Mouse (Mus musculus): ENCODE measurements at regions not wholly inside any gene's neighbourhood (a gene's known extent, or its start where the extent isn't known, plus 50 kb on each side); places are given as distances from the start of the nearest gene placed in this dataset.

DNA sequence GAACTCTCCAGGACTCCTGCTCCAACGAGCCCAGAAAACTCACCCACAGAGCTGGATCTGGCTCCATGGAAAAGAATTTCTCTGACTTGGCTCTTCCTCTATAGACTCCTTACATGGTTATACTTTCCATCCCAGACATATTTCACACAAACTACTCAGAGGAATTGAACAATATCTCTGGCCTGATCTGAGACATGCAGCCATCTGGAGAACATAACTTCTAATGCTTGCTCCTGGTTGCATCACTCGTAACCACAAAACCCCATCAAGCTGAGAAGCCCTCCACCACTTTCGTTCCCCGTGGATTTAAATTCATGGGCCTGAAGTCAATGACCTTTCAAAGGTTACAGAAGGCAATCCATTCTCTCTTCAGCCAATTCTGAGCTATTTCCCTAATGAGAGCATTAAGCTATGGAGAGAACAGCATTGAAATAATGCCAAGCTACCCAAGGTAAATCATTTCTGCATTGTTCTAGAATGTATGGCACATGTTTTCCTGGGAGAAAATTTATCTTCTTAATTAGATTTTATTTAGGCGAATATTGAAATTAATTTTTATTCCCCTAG is 294.0 kb upstream of the Acvr2a start:
- Histone ChIP-seq H3ac (ENCODE audit: control insufficient read depth, insufficient read length) (no peak overlapping the region), H3K4me3 (no peak overlapping the region), H3K27me3 (ENCODE audit: control insufficient read depth, insufficient read depth, insufficient read length) (no peaks in the 10 kb centered on the region), H3K79me2 (ENCODE audit: control insufficient read depth, insufficient read depth) (no peaks in the 10 kb centered on the region), H3K36me3 (ENCODE audit: control insufficient read depth, insufficient read depth) (no peaks in the 10 kb centered on the region), H3K4me2 (ENCODE audit: low read depth) (peak overlapping the region; percentile 41)
- TF ChIP-seq SRF (IDR thresholded peaks at IDR 0.05; ENCODE audit: control insufficient read depth, insufficient read length, low read depth) (peak; percentile 14), POLR2A (IDR thresholded peaks at IDR 0.05; ENCODE audit: insufficient read length, low read depth) (no peak), MYOD1 (IDR thresholded peaks at IDR 0.05; ENCODE audit: control insufficient read depth in 1 of 3, insufficient read length in 2 of 3, low read depth in 2 of 3) (no peak), TCF12 (IDR thresholded peaks at IDR 0.05; ENCODE audit: insufficient read depth, poor library complexity, severe bottlenecking) (peak; percentile 35), CEBPB (IDR thresholded peaks at IDR 0.05; ENCODE audit: insufficient read depth, poor library complexity, severe bottlenecking) (peak; percentile 99)

GRCm38 (mm10) chr2:48520535-48520971 is 293.4 kb upstream of the Acvr2a start:
- Histone ChIP-seq H3K79me2 (ENCODE audit: control insufficient read depth, insufficient read depth) (no peaks in the 10 kb centered on the region), H3K4me3 (no peak overlapping the region), H3K36me3 (ENCODE audit: control insufficient read depth, insufficient read depth) (no peaks in the 10 kb centered on the region), H3K4me2 (ENCODE audit: low read depth) (peak overlapping the region; percentile 41), H3K27me3 (ENCODE audit: control insufficient read depth, insufficient read depth, insufficient read length) (no peaks in the 10 kb centered on the region), H3ac (ENCODE audit: control insufficient read depth, insufficient read length) (no peak overlapping the region)
- TF ChIP-seq USF1 (IDR thresholded peaks at IDR 0.05; ENCODE audit: low read depth): no peak
- no peak for TF ChIP-seq REST (IDR thresholded peaks at IDR 0.05; ENCODE audit: insufficient read depth, insufficient read length)
- no peak for TF ChIP-seq POLR2A (IDR thresholded peaks at IDR 0.05; ENCODE audit: insufficient read length, low read depth)
- no peak for TF ChIP-seq SRF (IDR thresholded peaks at IDR 0.05; ENCODE audit: control insufficient read depth, insufficient read length, low read depth)
- TF ChIP-seq TCF3 (IDR thresholded peaks at IDR 0.05; ENCODE audit: insufficient read length, low read depth): no peak
- no peak for TF ChIP-seq CEBPB (IDR thresholded peaks at IDR 0.05; ENCODE audit: insufficient read depth, poor library complexity, severe bottlenecking)
- TF ChIP-seq MYOG (IDR thresholded peaks at IDR 0.05; ENCODE audit: control insufficient read depth in 1 of 3, insufficient read depth in 1 of 3, insufficient read length in 2 of 3, low read depth in 2 of 3): no peak
- no peak for TF ChIP-seq MYOD1 (IDR thresholded peaks at IDR 0.05; ENCODE audit: control insufficient read depth in 1 of 3, insufficient read length in 2 of 3, low read depth in 2 of 3)
- no peak for TF ChIP-seq MAX (IDR thresholded peaks at IDR 0.05; ENCODE audit: low read depth)

- Histone ChIP-seq H3K4me3 (no peak overlapping the region), H3ac (ENCODE audit: control insufficient read depth, insufficient read length) (no peak overlapping the region), H3K4me2 (ENCODE audit: low read depth) (no peak overlapping the region), H3K36me3 (ENCODE audit: control insufficient read depth, insufficient read depth) (no peaks in the 10 kb centered on the region), H3K27me3 (ENCODE audit: control insufficient read depth, insufficient read depth, insufficient read length) (no peaks in the 10 kb centered on the region), H3K79me2 (ENCODE audit: control insufficient read depth, insufficient read depth) (no peaks in the 10 kb centered on the region)
- TF ChIP-seq MYOD1 (IDR thresholded peaks at IDR 0.05; ENCODE audit: control insufficient read depth in 1 of 3, insufficient read length in 2 of 3, low read depth in 2 of 3) (no peak), POLR2A (IDR thresholded peaks at IDR 0.05; ENCODE audit: insufficient read length, low read depth) (no peak), TCF12 (IDR thresholded peaks at IDR 0.05; ENCODE audit: insufficient read depth, poor library complexity, severe bottlenecking) (no peak), CEBPB (IDR thresholded peaks at IDR 0.05; ENCODE audit: insufficient read depth, poor library complexity, severe bottlenecking) (no peak), TCF3 (IDR thresholded peaks at IDR 0.05; ENCODE audit: insufficient read length, low read depth) (no peak), USF1 (IDR thresholded peaks at IDR 0.05; ENCODE audit: low read depth) (no peak), MAX (IDR thresholded peaks at IDR 0.05; ENCODE audit: low read depth) (no peak), SRF (IDR thresholded peaks at IDR 0.05; ENCODE audit: control insufficient read depth, insufficient read length, low read depth) (no peak), POLR2AphosphoS2 (IDR thresholded peaks at IDR 0.05; ENCODE audit: insufficient read length, low read depth) (no peak), E2F4 (IDR thresholded peaks at IDR 0.05; ENCODE audit: insufficient read depth) (no peak), MYOG (IDR thresholded peaks at IDR 0.05; ENCODE audit: control insufficient read depth in 1 of 3, insufficient read depth in 1 of 3, insufficient read length in 2 of 3, low read depth in 2 of 3) (no peak), REST (IDR thresholded peaks at IDR 0.05; ENCODE audit: insufficient read depth, insufficient read length) (no peak)
Observed at GRCm38 (mm10) chr2:48535453-48535852, 278.5 kb upstream of the Acvr2a start.

DNA sequence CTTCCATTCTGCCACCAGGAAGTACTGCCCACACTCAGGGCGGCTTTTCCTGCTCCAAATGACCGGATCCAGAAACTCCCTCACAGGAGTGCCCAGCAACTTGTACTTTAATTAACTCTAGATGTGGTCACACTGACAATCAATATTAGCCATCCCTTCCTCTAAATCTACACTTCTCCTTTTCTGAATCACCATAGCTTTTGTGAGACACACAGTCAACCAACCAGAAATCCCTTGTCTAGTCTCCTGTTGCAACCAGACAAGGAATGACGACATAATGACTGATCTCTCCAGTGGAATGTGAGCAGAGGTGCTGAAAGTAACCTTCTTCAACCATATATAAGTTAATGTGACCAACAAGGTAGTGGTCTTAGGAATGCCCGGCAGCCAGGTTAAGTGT is 277.0 kb upstream of the Acvr2a start:
- H3K27me3 ChIP-seq (ENCODE audit: control insufficient read depth, insufficient read depth, insufficient read length): no peaks in the 10 kb centered on the region
- TF ChIP-seq E2F4 (IDR thresholded peaks at IDR 0.05; ENCODE audit: insufficient read depth) (no peak), TCF3 (IDR thresholded peaks at IDR 0.05; ENCODE audit: insufficient read length, low read depth) (no peak), MAX (IDR thresholded peaks at IDR 0.05; ENCODE audit: low read depth) (no peak), TCF12 (IDR thresholded peaks at IDR 0.05; ENCODE audit: insufficient read depth, poor library complexity, severe bottlenecking) (no peak), USF1 (IDR thresholded peaks at IDR 0.05; ENCODE audit: low read depth) (no peak), CEBPB (IDR thresholded peaks at IDR 0.05; ENCODE audit: insufficient read depth, poor library complexity, severe bottlenecking) (no peak)
- H3ac ChIP-seq (ENCODE audit: control insufficient read depth, insufficient read length): no peak overlapping the region
- H3K4me2 ChIP-seq (ENCODE audit: low read depth): no peak overlapping the region
- no peaks in the 10 kb centered on the region for H3K36me3 ChIP-seq (ENCODE audit: control insufficient read depth, insufficient read depth)
- no peak overlapping the region for H3K4me3 ChIP-seq
- H3K79me2 ChIP-seq (ENCODE audit: control insufficient read depth, insufficient read depth): no peaks in the 10 kb centered on the region

- H3K79me2 ChIP-seq (ENCODE audit: control insufficient read depth, insufficient read depth): no peaks in the 10 kb centered on the region
- no peaks in the 10 kb centered on the region for H3K27me3 ChIP-seq (ENCODE audit: control insufficient read depth, insufficient read depth, insufficient read length)
- no peak overlapping the region for H3ac ChIP-seq (ENCODE audit: control insufficient read depth, insufficient read length)
- H3K4me3 ChIP-seq: no peak overlapping the region
- no peaks in the 10 kb centered on the region for H3K36me3 ChIP-seq (ENCODE audit: control insufficient read depth, insufficient read depth)
- no peak for TF ChIP-seq SRF (IDR thresholded peaks at IDR 0.05; ENCODE audit: control insufficient read depth, insufficient read length, low read depth)
- no peak for TF ChIP-seq REST (IDR thresholded peaks at IDR 0.05; ENCODE audit: insufficient read depth, insufficient read length)
- no peak for TF ChIP-seq POLR2AphosphoS2 (IDR thresholded peaks at IDR 0.05; ENCODE audit: insufficient read length, low read depth)
- TF ChIP-seq MAX (IDR thresholded peaks at IDR 0.05; ENCODE audit: low read depth): no peak
- TF ChIP-seq MYOG (IDR thresholded peaks at IDR 0.05; ENCODE audit: control insufficient read depth in 1 of 3, insufficient read depth in 1 of 3, insufficient read length in 2 of 3, low read depth in 2 of 3): no peak
- TF ChIP-seq CEBPB (IDR thresholded peaks at IDR 0.05; ENCODE audit: insufficient read depth, poor library complexity, severe bottlenecking): no peak
- TF ChIP-seq TCF3 (IDR thresholded peaks at IDR 0.05; ENCODE audit: insufficient read length, low read depth): no peak
- TF ChIP-seq E2F4 (IDR thresholded peaks at IDR 0.05; ENCODE audit: insufficient read depth): no peak
- no peak for TF ChIP-seq USF1 (IDR thresholded peaks at IDR 0.05; ENCODE audit: low read depth)
- TF ChIP-seq POLR2A (IDR thresholded peaks at IDR 0.05; ENCODE audit: insufficient read length, low read depth): no peak
- TF ChIP-seq TCF12 (IDR thresholded peaks at IDR 0.05; ENCODE audit: insufficient read depth, poor library complexity, severe bottlenecking): no peak
- TF ChIP-seq MYOD1 (IDR thresholded peaks at IDR 0.05; ENCODE audit: control insufficient read depth in 1 of 3, insufficient read length in 2 of 3, low read depth in 2 of 3): no peak
- H3K4me2 ChIP-seq (ENCODE audit: low read depth): no peak overlapping the region
Observed at GRCm38 (mm10) chr2:48538668-48539341, 275.1 kb upstream of the Acvr2a start.

Data from myocyte (in vitro differentiated cells).